In the genomic region with DNA sequence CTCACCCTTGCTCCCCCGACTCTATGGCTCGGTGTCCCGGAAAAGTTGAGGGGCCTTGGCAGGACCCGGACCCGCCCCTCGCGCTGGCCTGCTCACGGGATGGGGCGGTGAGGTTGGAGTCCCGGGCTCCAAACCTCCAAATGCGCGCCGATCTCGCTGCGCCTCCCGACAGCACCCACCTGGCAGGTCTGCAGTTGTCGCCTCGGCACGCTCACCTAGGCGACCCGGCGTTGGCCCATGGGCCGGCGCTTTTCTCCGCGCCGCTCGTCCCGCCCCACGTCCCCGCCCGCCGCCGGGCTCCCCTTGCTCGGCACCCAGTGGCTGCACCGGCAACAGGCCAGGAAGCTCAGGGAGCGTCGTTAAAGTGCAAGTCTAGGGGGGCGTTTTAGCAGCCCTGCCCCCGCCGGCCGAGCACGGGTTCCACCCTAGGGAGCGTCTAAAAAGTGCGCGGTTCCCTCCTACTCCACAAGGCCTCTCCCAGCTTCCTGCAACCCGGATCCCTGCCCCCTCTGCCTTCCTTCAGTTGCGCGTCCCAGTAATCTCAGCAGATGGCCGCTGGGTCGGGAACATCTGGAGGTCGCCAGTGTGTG, we compare ENCODE assay signal across 8 mouse cellular contexts. TPM values are rescaled to one million over a fixed set of nuclear protein-coding genes. Genes with fewer than 3 reads are reported as not detected.
A peak's percentile ranks its signal among the peaks of the same experiment; 100 is the strongest.
DNase-seq lines count a peak whose midpoint lies in the region; ATAC-seq and TF ChIP-seq lines count a peak whose summit lies in the region.

Tsku (minus strand) TSS at position 266 of the 590 bp plus-strand sequence.

- DNase-seq in A20 (ENCODE audit: low read depth, low spot score) = peak; percentile 38
- DNase-seq in fat pad, adult 2 months (ENCODE audit: extremely low read depth, low read depth, low spot score) = peak; percentile 62
- peak; percentile 86 for DNase-seq in liver, adult 2 months (ENCODE audit: extremely low read depth, low read depth, low spot score)
- peak; percentile 50 for DNase-seq in telencephalon, adult 2 months (ENCODE audit: low read depth, low spot score)

- no peak for TF ChIP-seq CTCF in bone marrow macrophage, adult 2 months (IDR thresholded peaks at IDR 0.05; ENCODE audit: low read depth, low read length)
- TF ChIP-seq CTCF in liver, adult 2 months (IDR thresholded peaks at IDR 0.05; ENCODE audit: low read depth, low read length) = no peak

- no peaks in the 10 kb centered on the region for H3K36me3 ChIP-seq in heart, embryonic 11.5 days (ENCODE audit: control insufficient read depth, insufficient read depth, low read length)
- H3K36me3 ChIP-seq in kidney, embryonic 16.5 days (ENCODE audit: insufficient read depth, low read length) = no peaks in the 10 kb centered on the region
- H3K36me3 ChIP-seq in liver, adult 2 months (ENCODE audit: control insufficient read depth, insufficient read depth, low read length) = peaks cover 6% of the 10 kb centered on the region; the same call in 1 of the 2 replicates
- H3K36me3 ChIP-seq in myocyte (ENCODE audit: control insufficient read depth, insufficient read depth) = no peaks in the 10 kb centered on the region

- H3K4me1 ChIP-seq in bone marrow macrophage, adult 2 months (ENCODE audit: control insufficient read depth, insufficient read depth, low read length) = peaks cover 26% of the 10 kb centered on the region
- peaks cover 20% of the 10 kb centered on the region for H3K4me1 ChIP-seq in heart, embryonic 11.5 days (ENCODE audit: control insufficient read depth, insufficient read depth, low read length)
- peaks cover 22% of the 10 kb centered on the region for H3K4me1 ChIP-seq in kidney, embryonic 16.5 days (ENCODE audit: insufficient read depth, low read length)
- H3K4me1 ChIP-seq in liver, adult 2 months (ENCODE audit: control insufficient read depth, insufficient read depth, low read length) = peaks cover 21% of the 10 kb centered on the region

- no peaks in the 10 kb centered on the region for H3K27me3 ChIP-seq in heart, embryonic 11.5 days (ENCODE audit: control insufficient read depth, insufficient read depth, low read length)
- H3K27me3 ChIP-seq in kidney, embryonic 16.5 days (ENCODE audit: insufficient read depth, low read length) = no peaks in the 10 kb centered on the region
- H3K27me3 ChIP-seq in liver, adult 2 months (ENCODE audit: control insufficient read depth, insufficient read depth, low read length) = no peaks in the 10 kb centered on the region
- no peaks in the 10 kb centered on the region for H3K27me3 ChIP-seq in myocyte (ENCODE audit: control insufficient read depth, insufficient read depth, insufficient read length)

- H3K27ac ChIP-seq in bone marrow macrophage, adult 2 months (ENCODE audit: insufficient read depth, low read depth, low read length) = peak within 1 kb of the TSS; percentile 98
- peak within 1 kb of the TSS; percentile 65 for H3K27ac ChIP-seq in heart, embryonic 11.5 days (ENCODE audit: low read depth, low read length)
- peak within 1 kb of the TSS; percentile 84 for H3K27ac ChIP-seq in kidney, embryonic 16.5 days (ENCODE audit: low read length)
- peak within 1 kb of the TSS; percentile 95 for H3K27ac ChIP-seq in liver, adult 2 months (replicated peaks; ENCODE audit: insufficient read depth, low read depth, low read length)

- peak within 1 kb of the TSS; percentile 88 for H3K4me3 ChIP-seq in bone marrow macrophage, adult 2 months (ENCODE audit: insufficient read depth, low read length)
- peak within 1 kb of the TSS; percentile 61 for H3K4me3 ChIP-seq in heart, embryonic 11.5 days (ENCODE audit: low read depth, low read length)
- H3K4me3 ChIP-seq in kidney, embryonic 16.5 days (ENCODE audit: low read length) = peak within 1 kb of the TSS; percentile 85
- H3K4me3 ChIP-seq in liver, adult 2 months (ENCODE audit: insufficient read depth, low read depth, low read length) = peak within 1 kb of the TSS; percentile 95
- H3K4me3 ChIP-seq in myocyte = peak within 1 kb of the TSS; percentile 82

- ATAC-seq in heart, embryonic 11.5 days (replicated peaks; ENCODE audit: insufficient number of reproducible peaks, low FRiP score, low TSS enrichment) = peak; percentile 86
- ATAC-seq in kidney, embryonic 16.5 days (ENCODE audit: low FRiP score, low TSS enrichment) = peak; percentile 94

- TF ChIP-seq POLR2A in bone marrow macrophage, adult 2 months (IDR thresholded peaks at IDR 0.05; ENCODE audit: borderline replicate concordance, low read depth, low read length) = 0 out of 2 replicates have a peak, but pooled peaks have one; percentile 29
- peak; percentile 98 for TF ChIP-seq POLR2A in liver, adult 2 months (IDR thresholded peaks at IDR 0.05; ENCODE audit: extremely low read depth, insufficient read depth, low read length)
- peak; percentile 72 for TF ChIP-seq POLR2A in myocyte (IDR thresholded peaks at IDR 0.05; ENCODE audit: insufficient read length, low read depth)

- under 1% methylated on average over 52 of the region's 52 CpGs for WGBS in heart, embryonic 11.5 days (ENCODE audit: insufficient replicate concordance)
- WGBS in kidney, embryonic 16.5 days = under 1% methylated on average over 52 of the region's 52 CpGs
- under 1% methylated on average over 52 of the region's 52 CpGs for WGBS in liver, adult 2 months

- peak within 1 kb of the TSS; percentile 75 for H3K9ac ChIP-seq in heart, embryonic 11.5 days (ENCODE audit: low read depth, low read length)
- H3K9ac ChIP-seq in kidney, embryonic 16.5 days (replicated peaks; ENCODE audit: low read length) = peak within 1 kb of the TSS; percentile 79
- H3K9ac ChIP-seq in liver, adult 2 months (ENCODE audit: low read depth, low read length) = peak within 1 kb of the TSS; percentile 89

- peaks cover 4% of the 10 kb centered on the region; the same call in 1 of the 2 replicates for H3K79me2 ChIP-seq in liver, adult 2 months (ENCODE audit: control insufficient read depth, insufficient read depth, low read length)
- H3K79me2 ChIP-seq in myocyte (ENCODE audit: control insufficient read depth, insufficient read depth) = peaks cover 22% of the 10 kb centered on the region

- H3ac ChIP-seq in myocyte (ENCODE audit: control insufficient read depth, insufficient read length) = peak within 1 kb of the TSS; percentile 50

- H3K9me3 ChIP-seq in heart, embryonic 11.5 days (replicated peaks; ENCODE audit: control insufficient read depth, low read length) = no peaks in the 10 kb centered on the region
- peaks cover 3% of the 10 kb centered on the region; the same call in 1 of the 2 replicates for H3K9me3 ChIP-seq in kidney, embryonic 16.5 days (ENCODE audit: low read length)

- H3K4me2 ChIP-seq in heart, embryonic 11.5 days = peak within 1 kb of the TSS; percentile 81
- H3K4me2 ChIP-seq in kidney, embryonic 16.5 days (replicated peaks; ENCODE audit: low read depth, low read length) = peak within 1 kb of the TSS; percentile 76
- H3K4me2 ChIP-seq in myocyte (ENCODE audit: low read depth) = peak within 1 kb of the TSS; percentile 93

TF ChIP-seq in myocyte, 11 proteins besides CTCF, POLR2A, EP300 and RAD21:
- TF ChIP-seq POLR2AphosphoS2 (IDR thresholded peaks at IDR 0.05; ENCODE audit: insufficient read length, low read depth) (peak; percentile 33), MYOD1 (IDR thresholded peaks at IDR 0.05; ENCODE audit: control insufficient read depth in 1 of 3, insufficient read length in 2 of 3, low read depth in 2 of 3) (peak in 1 of 3 experiments; percentile 18), REST (IDR thresholded peaks at IDR 0.05; ENCODE audit: insufficient read depth, insufficient read length) (no peak), TCF12 (IDR thresholded peaks at IDR 0.05; ENCODE audit: insufficient read depth, poor library complexity, severe bottlenecking) (no peak)

RNA-seq across cellular contexts. Expression of gene Tsku, which starts in this region (rescaled TPM):
- polyA plus RNA-seq in bone marrow macrophage, adult 2 months (2012; ENCODE audit: insufficient read depth, insufficient read length, missing spikeins) = 39.7 and 41.3 TPM in 2 replicates
- 6.4 and 6.8 TPM in 2 replicates for polyA plus RNA-seq in heart, embryonic 11.5 days (2014; fragmentation: Nextera tagmentation; extraction: Ambion mirVana)
- polyA plus RNA-seq in kidney, embryonic 16.5 days (2015; fragmentation: Nextera tagmentation; extraction: Ambion mirVana) = 7.3 and 9.9 TPM in 2 replicates
- 10.1 and 15.4 TPM in 2 replicates for total RNA-seq in liver, adult 2 months (2014; rRNA removed)
- 57.1 and 103 TPM in 2 replicates for polyA plus RNA-seq in liver, adult 2 months (2012; rRNA removed)
- polyA plus RNA-seq in myocyte (2012; fragmentation: generic; extraction: Trizol) = 8.4 TPM

Comparison
In these comparisons a context has a peak if more than half of its experiments do, and no peak if none do; other contexts are left out.
1. Peak in every context shown above with its lines: DNase-seq, ATAC-seq, H3K4me3 ChIP-seq and H3K27ac ChIP-seq.
2. POLR2A ChIP-seq: peak in every context shown above with its lines; median percentile 98 in liver, adult 2 months; 72 in myocyte; 29 in bone marrow macrophage, adult 2 months.